20 mouse cellular contexts compared by ENCODE assay signal in genomic region chr11:55685031-55685519, GRCm38 (mm10).
DNase-seq lines count a peak whose midpoint lies in the region; ATAC-seq lines count a peak whose summit lies in the region.
"Had no signal": no experiment of that assay in that cellular context is flagged by ENCODE, and none has a peak within 500 bp of the region (broad histone marks: within the 10 kb centered on the region; RNA-seq: fewer than 3 reads in every experiment).

No protein-coding gene starts in this region.

- H3K4me1 ChIP-seq in heart, embryonic 10.5 days, result no peaks in the 10 kb centered on the region
- H3K4me1 ChIP-seq in hindbrain, embryonic 12.5 days, result peaks cover 32% of the 10 kb centered on the region
- H3K4me1 ChIP-seq in neural tube, embryonic 12.5 days, result peaks cover 42% of the 10 kb centered on the region
- no peaks in the 10 kb centered on the region for H3K4me1 ChIP-seq in kidney, embryonic 16.5 days (ENCODE audit: insufficient read depth, low read length)
- H3K4me1 ChIP-seq: embryonic facial prominence, embryonic 13.5 days; kidney, embryonic 15.5 days; liver, embryonic 12.5 days; lung, embryonic 15.5 days had no signal

- 50% methylated on average over 3 of the region's 3 CpGs for WGBS in heart, embryonic 10.5 days
- 5% methylated on average over 3 of the region's 3 CpGs for WGBS in hindbrain, embryonic 12.5 days
- 7% methylated on average over 3 of the region's 3 CpGs for WGBS in neural tube, embryonic 12.5 days
- 2% methylated on average over 3 of the region's 3 CpGs for WGBS in kidney, embryonic 16.5 days

- ATAC-seq in hindbrain, embryonic 12.5 days (ENCODE audit: low FRiP score), result peak; percentile 88
- peak; percentile 92 for ATAC-seq in neural tube, embryonic 12.5 days (ENCODE audit: low FRiP score, low read depth)
- ATAC-seq in kidney, embryonic 16.5 days (ENCODE audit: low FRiP score, low TSS enrichment), result no peak
- ATAC-seq: activated CD4-positive, CD25-positive, alpha-beta regulatory T cell, adult 4 months; liver, embryonic 12.5 days had no signal

- H3K9me3 ChIP-seq in heart, embryonic 10.5 days, result no peaks in the 10 kb centered on the region
- H3K9me3 ChIP-seq in hindbrain, embryonic 12.5 days (replicated peaks), result no peaks in the 10 kb centered on the region
- H3K9me3 ChIP-seq in neural tube, embryonic 12.5 days, result no peaks in the 10 kb centered on the region
- H3K9me3 ChIP-seq in kidney, embryonic 16.5 days (ENCODE audit: low read length), result no peaks in the 10 kb centered on the region
- H3K9me3 ChIP-seq: embryonic facial prominence, embryonic 13.5 days; kidney, embryonic 15.5 days; liver, embryonic 12.5 days; lung, embryonic 15.5 days had no signal

- no peaks in the 10 kb centered on the region for H3K27me3 ChIP-seq in heart, embryonic 10.5 days (ENCODE audit: insufficient read depth, poor library complexity, severe bottlenecking)
- H3K27me3 ChIP-seq in hindbrain, embryonic 12.5 days, result no peaks in the 10 kb centered on the region
- H3K27me3 ChIP-seq in neural tube, embryonic 12.5 days (replicated peaks), result no peaks in the 10 kb centered on the region
- H3K27me3 ChIP-seq in kidney, embryonic 16.5 days (ENCODE audit: insufficient read depth, low read length), result no peaks in the 10 kb centered on the region
- H3K27me3 ChIP-seq: embryonic facial prominence, embryonic 13.5 days; kidney, embryonic 15.5 days; liver, embryonic 12.5 days; lung, embryonic 15.5 days had no signal

- H3K27ac ChIP-seq in heart, embryonic 10.5 days, result no peak overlapping the region
- peak overlapping the region; percentile 66 for H3K27ac ChIP-seq in hindbrain, embryonic 12.5 days
- H3K27ac ChIP-seq in neural tube, embryonic 12.5 days, result no peak overlapping the region
- H3K27ac ChIP-seq in kidney, embryonic 16.5 days (ENCODE audit: low read length), result no peak overlapping the region
- H3K27ac ChIP-seq: embryonic facial prominence, embryonic 13.5 days; kidney, embryonic 15.5 days; layer of hippocampus, adult 2 months; left cerebral cortex, adult 2 months; liver, embryonic 12.5 days; lung, embryonic 15.5 days had no signal

- no peaks in the 10 kb centered on the region for H3K36me3 ChIP-seq in heart, embryonic 10.5 days
- H3K36me3 ChIP-seq in hindbrain, embryonic 12.5 days, result no peaks in the 10 kb centered on the region
- no peaks in the 10 kb centered on the region for H3K36me3 ChIP-seq in neural tube, embryonic 12.5 days
- H3K36me3 ChIP-seq in kidney, embryonic 16.5 days (ENCODE audit: insufficient read depth, low read length), result no peaks in the 10 kb centered on the region
- H3K36me3 ChIP-seq: embryonic facial prominence, embryonic 13.5 days; kidney, embryonic 15.5 days; liver, embryonic 12.5 days; lung, embryonic 15.5 days had no signal

- DNase-seq in heart, embryonic 10.5 days (ENCODE audit: low spot score), result peak; percentile 45
- DNase-seq in heart, adult 18-20 months, result no peak
- DNase-seq in embryo, embryonic 10 days (ENCODE audit: low spot score), result peak; percentile 78
- no peak for DNase-seq in right cerebral cortex, adult 2 months (ENCODE audit: low spot score in 2 of 2)
- DNase-seq in lung, postnatal 10 days, result no peak
- DNase-seq: adrenal gland, postnatal 14 days; cerebellum, adult 9-10 months; gastrocnemius, postnatal 10 days; heart, postnatal 10 days; thymus, adult 2 months had no signal

- no peak overlapping the region for H3K9ac ChIP-seq in hindbrain, embryonic 12.5 days
- H3K9ac ChIP-seq in neural tube, embryonic 12.5 days, result no peak overlapping the region
- H3K9ac ChIP-seq in kidney, embryonic 16.5 days (replicated peaks; ENCODE audit: low read length), result no peak overlapping the region
- H3K9ac ChIP-seq: embryonic facial prominence, embryonic 13.5 days; kidney, embryonic 15.5 days; liver, embryonic 12.5 days; lung, embryonic 15.5 days had no signal

- H3K4me2 ChIP-seq in hindbrain, embryonic 12.5 days (replicated peaks), result no peak overlapping the region
- no peak overlapping the region for H3K4me2 ChIP-seq in neural tube, embryonic 12.5 days (replicated peaks)
- no peak overlapping the region for H3K4me2 ChIP-seq in kidney, embryonic 16.5 days (replicated peaks; ENCODE audit: low read depth, low read length)
- H3K4me2 ChIP-seq: embryonic facial prominence, embryonic 13.5 days; kidney, embryonic 15.5 days; liver, embryonic 12.5 days; lung, embryonic 15.5 days had no signal

- no peak overlapping the region for H3K4me3 ChIP-seq in heart, embryonic 10.5 days
- no peak overlapping the region for H3K4me3 ChIP-seq in hindbrain, embryonic 12.5 days
- H3K4me3 ChIP-seq in neural tube, embryonic 12.5 days, result no peak overlapping the region
- H3K4me3 ChIP-seq in kidney, embryonic 16.5 days (ENCODE audit: low read length), result no peak overlapping the region
- H3K4me3 ChIP-seq: embryonic facial prominence, embryonic 13.5 days; kidney, embryonic 15.5 days; layer of hippocampus, adult 2 months; left cerebral cortex, adult 2 months; liver, embryonic 12.5 days; lung, embryonic 15.5 days had no signal

Comparison
In these comparisons a context has a peak if more than half of its experiments do, and no peak if none do; other contexts are left out.
1. DNase-seq: peak in heart, embryonic 10.5 days (single experiment) and embryo, embryonic 10 days (single experiment); none in heart, adult 18-20 months (0 of 2), right cerebral cortex, adult 2 months (0 of 2) and lung, postnatal 10 days (single experiment).